Mouse (Mus musculus) embryonic stem cell, embryonic (primary cell): ENCODE measurements around the gene Nav3.

ENCODE experiments used
- CTCF ChIA-PET, 4 experiments: fragments of 300-600 bp in 2 of 4; fragments of 350-600 bp in 2 of 4; sonication (Branson Sonifier 250); formaldehyde crosslinking; loops; one replicate each; lab custom pipeline; 2022; ENCODE audit warnings: inconsistent platforms in 2 of 4; lab: Charles Lee
- POLR2A ChIA-PET, 4 experiments: fragments of 300-600 bp in 2 of 4; fragments of 350-600 bp in 2 of 4; sonication (Branson Sonifier 250); formaldehyde crosslinking; loops; one replicate each; lab custom pipeline; 2022; ENCODE audit warnings: antibody characterized with exemption in 4 of 4, inconsistent platforms in 1 of 4; lab: Charles Lee

Gene Nav3

DNA sequence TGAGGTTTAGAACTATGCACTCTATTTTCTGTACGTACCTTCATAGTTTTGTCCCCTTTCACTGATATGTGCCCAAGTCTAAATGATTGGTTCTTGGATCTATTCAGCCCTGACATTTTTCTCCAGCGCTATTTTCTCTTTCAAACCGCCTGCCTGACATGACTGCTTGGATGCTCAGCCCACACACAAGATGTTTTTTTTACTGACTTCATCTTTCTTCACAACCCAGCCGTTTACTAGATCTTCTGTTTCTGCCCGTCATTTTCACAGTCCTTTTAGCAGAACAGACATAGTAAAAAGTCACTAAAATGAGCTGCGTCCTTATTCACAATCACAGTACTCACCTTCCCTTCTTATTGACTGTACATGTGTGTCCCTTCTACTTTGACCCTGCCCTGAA lies 656.8 kb downstream of the Nav3 start:
- ChIA-PET POLR2A (no interaction called here), CTCF (no interaction called here)

DNA sequence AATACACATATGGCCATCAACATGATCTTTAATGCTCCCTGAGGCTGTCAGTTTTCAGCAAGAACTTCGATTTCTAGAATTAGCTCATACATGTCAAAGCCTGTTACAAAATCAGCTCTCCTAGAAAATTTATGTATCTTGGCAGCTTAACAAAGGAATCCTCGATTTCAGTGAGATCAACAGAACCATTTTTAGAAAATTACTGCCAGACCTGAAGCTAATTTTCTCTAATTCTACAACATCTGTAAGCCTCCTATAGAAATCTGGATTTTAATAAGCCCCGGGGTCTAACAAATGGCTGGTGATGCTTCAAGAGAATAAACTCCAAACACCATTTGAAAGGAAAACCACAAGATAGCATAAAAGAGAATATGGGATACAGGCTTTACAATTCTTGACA lies 659.0 kb downstream of the Nav3 start:
- ChIA-PET POLR2A (no interaction called here), CTCF (no interaction called here)

DNA sequence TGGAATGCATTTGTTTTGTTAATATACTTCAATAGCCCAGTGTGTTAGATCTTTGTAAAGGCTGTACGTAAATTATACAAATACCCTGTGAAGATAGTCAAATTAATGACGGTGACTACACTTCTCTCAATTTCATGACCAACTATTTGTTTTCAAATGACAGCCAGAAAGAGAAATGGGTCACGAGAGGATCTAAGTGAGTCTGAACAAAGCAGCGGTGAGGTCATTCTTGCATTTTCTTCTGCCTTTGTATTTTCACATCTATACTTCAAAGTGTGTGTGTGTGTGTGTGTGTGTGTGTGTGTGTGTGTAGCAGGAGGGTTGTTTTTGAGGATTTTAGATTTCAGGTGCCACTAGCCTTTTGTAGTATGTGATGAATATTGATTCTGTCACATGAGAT lies 662.5 kb downstream of the Nav3 start:
- ChIA-PET CTCF (no interaction called here), POLR2A (no interaction called here)

DNA sequence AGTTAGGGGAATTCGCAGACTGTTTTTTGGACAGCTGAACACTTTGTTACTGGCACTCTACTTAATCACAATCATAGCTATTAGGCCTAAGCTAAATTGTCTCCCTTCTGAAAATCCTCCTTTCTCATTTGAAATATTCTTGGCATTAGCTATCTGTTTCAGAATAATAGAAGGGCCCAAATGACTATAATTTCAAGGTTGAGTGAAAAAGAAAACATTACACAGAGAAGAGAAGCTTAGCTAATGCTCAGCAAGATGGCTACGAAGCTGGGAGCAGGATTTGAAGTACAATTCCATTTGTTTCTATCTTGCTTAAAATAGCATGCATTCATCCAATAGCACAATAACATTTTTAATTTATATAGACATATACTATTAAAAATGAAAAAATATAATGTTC lies 667.3 kb downstream of the Nav3 start:
- CTCF ChIA-PET: interaction anchor here in 1 of 4 experiments (0.6 kb wide), 1 partner anchor 1820 kb away, joined by 3 read pairs; no protein-coding TSS in a partner anchor
- POLR2A ChIA-PET: no interaction called here

DNA sequence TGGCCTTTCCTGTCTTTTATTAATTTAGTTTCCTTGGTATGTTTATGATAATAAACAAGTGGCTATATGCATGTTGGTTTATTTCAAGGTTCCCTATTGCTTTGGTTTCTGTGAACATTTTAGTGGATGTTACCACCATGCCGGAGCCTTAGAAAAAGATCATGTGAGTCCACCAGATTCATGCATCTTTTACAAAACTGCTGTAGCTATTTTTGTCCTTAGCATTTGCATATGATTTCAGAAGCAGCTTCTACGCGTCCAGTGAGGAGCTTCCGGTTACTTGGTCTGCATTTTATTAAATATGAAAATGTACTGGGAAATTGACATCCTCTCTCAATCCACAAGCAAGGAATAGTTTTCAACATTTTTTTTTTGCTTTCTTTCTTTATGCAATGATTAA lies 676.9 kb downstream of the Nav3 start:
- CTCF ChIA-PET: interaction anchor here in 1 of 4 experiments (0.7 kb wide), 1 partner anchor 1406 kb away, joined by 5 read pairs; no protein-coding TSS in a partner anchor
- POLR2A ChIA-PET: interaction anchor here in 1 of 4 experiments (0.6 kb wide), 1 partner anchor 94 kb away, joined by 3 read pairs; no protein-coding TSS in a partner anchor

DNA sequence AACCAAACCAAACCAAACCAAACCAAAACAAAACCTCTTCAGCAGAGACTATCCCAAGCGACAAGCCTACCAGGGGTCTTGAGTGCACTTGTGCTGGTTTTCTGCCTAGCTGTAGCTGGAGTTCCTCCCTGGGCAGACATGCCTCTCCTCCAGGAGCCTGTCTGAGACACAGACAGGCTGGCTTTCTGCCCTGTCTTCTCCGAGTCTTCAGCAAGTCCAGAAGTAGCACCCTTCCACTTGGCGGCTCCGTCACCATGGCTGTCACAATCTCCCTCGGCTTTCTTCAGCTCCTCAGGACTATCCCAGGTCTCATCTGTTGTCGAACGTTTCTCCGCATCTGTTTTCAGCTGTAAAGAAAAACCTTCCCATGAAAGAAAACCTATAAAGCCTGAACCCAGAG lies 686.9 kb downstream of the Nav3 start:
- POLR2A ChIA-PET: no interaction called here
- CTCF ChIA-PET: no interaction called here

DNA sequence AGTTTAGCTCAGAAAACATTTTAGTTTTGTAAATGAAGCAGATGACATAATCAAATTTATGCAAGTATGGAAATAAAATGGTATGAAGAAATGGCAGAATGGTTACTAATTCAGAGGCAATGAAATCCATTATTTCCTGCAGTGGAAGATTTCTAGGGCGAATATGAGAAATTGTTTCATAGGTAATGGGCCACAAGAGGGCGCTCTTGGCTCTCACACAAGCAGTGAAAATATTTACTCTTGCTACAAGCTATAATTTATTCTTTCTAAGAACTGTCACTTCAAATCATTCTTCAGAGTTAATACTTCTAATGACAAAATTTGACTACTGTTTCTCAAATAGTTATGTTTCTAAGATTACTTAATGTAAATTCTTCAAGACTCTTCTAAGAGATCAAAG lies 690.4 kb downstream of the Nav3 start:
- ChIA-PET POLR2A (no interaction called here), CTCF (interaction anchor here in 3 of 4 experiments (0.6 to 1.7 kb wide), 8 partner anchors 12 to 1000 kb away, joined by 3 to 14 read pairs (median 4); no protein-coding TSS in a partner anchor)

DNA sequence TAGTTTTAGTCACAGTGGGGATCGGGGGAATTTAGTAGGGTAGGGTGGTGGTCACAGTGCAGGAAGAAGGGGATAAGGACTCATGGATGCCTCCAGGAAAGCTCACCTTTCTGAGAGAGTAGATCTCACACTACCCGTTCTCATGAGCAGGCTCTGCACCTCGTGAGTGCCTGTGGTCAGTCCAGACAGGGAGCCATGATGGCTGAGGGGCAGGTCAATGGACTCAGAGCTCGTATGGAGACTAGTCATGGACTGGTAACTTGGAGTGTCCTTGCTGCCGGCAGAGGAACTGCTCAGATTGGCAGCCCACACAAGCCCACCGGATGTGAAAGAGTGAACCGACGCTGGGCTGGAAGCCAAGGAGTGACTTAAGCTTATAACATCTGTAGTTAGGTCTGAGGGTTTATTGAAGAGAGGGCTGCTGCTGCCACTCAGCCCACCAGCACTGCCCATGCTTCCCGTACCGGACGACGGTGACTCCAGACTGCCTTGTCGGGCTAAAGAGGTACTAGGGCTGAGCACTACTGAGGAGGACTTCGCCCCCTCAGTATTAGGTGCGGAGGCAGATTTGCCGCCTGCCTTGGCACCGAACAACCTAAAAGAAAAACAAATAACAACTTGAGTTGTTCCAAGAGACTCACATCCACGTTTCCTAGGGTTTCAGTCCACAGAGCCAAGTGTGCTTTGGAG lies 691.4 kb downstream of the Nav3 start:
- ChIA-PET CTCF (interaction anchor here in 2 of 4 experiments (0.9 to 1.0 kb wide), 2 partner anchors 96 kb away, joined by 3 to 4 read pairs; no protein-coding TSS in a partner anchor), POLR2A (interaction anchor here in 1 of 4 experiments (0.6 to 0.8 kb wide), 2 partner anchors 72 to 668 kb away, joined by 3 read pairs; no protein-coding TSS in a partner anchor)

DNA sequence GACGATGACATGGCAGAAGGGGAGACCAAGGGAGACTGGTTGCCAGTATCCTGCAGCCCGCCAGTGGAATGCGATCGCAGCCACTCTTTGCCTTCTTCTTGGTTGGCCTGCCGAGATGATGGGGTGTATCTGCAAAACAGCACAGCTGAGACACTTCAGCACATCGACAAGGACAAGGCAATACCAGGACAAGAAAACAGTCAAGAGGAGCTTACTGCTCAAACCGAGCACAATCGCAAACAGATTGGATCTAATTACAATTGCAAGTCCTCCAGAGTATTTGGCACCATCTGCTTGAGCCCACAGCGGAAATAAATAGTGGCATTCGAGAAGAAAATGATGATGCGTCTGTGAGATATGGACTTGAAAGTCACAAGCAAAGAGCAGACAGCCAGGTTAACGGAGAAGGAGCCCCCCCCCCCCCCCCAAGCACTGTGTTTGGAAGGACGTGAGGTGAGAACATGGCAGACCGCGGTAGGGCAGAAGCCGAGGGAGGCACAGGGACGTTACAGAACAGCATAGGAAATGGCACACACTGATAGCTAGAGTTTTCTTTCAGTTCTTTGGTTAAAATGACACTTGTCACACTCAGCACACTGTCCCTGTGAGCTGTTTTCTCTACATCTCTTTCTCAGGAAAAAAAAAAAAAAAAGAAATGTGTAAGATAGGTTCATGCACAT lies 696.9 kb downstream of the Nav3 start:
- ChIA-PET CTCF (no interaction called here), POLR2A (no interaction called here)

DNA sequence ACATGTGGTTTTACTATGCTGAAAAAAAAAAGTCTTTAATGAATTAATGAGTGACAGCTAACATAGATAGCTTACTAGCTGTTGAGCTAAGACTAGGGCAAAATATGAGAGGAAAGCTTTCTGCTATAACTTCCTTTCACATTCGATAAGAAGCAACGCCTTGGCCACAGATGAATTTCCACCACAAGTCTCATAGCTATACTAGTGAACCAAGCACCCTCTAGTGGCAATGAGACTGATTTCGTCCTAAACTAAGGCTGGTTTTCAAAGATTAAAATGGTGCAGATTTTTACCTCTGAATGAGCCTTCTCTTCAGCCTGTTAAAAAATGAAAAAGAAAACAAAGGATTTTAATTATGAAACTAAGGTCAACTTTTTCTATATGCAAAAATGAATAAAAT lies 709.1 kb downstream of the Nav3 start:
- ChIA-PET POLR2A (interaction anchor here in 1 of 4 experiments (1.0 kb wide), 1 partner anchor 20 kb away, joined by 3 read pairs; no protein-coding TSS in a partner anchor), CTCF (interaction anchor here in 1 of 4 experiments (1.0 to 1.3 kb wide), 2 partner anchors 82 to 118 kb away, joined by 3 to 4 read pairs; no protein-coding TSS in a partner anchor)

DNA sequence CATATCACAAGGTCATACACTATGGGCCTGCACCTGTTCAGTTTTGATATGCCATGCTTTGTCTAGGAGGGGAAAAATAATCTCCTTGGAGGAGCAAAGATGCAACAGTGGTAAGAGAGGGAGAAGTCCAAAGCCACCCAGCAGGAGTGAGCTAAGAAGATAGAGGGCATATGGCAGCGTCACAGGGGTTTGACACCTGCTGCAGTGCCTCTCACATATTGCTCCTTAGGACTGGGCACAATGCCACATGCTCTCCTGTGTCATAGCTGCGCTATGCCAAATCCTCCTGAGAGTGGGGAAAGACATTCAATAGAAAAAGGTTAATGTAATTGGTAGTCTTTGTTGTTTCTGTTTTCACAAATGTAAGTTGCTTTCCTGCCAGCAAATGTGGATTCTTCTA lies 714.3 kb downstream of the Nav3 start:
- POLR2A ChIA-PET: no interaction called here
- CTCF ChIA-PET: no interaction called here

DNA sequence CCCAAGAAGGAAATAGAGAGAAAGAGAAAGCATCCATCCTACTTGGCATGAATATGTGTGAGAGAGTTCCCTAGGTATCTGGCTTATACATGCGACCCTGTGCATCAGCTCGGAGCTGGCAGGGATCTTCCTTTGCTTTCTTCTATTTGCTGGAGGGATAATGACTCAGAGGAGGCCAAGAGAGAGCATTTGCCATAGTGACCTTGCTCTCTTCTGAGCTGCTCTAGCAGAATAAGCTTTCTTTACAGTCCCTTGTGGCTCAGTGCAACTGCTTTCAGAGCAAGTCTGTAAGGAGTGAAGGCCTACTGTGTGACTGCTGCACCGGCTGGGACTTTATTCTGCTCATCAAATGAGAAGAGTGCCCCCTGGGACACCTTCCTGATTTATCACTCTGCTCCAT lies 715.7 kb downstream of the Nav3 start:
- ChIA-PET CTCF (no interaction called here), POLR2A (no interaction called here)

DNA sequence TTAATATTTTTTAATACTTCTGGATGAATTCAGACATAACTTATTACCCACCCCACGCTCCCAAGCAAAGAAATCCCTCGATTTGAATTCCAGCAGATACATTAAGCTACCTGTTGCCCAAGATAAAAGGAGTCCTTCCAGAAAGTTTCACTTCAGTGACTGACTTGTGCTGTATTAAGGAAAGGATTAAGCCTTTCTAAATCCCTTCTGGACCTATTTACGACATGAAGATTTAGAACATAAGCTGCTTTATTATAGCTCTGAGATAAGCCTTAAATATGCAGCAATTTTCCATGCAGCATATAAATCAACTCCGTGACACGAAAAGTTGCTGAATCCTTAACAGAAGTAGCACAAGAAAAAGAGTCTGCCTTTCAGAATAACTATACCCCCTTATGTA lies 732.4 kb downstream of the Nav3 start:
- ChIA-PET CTCF (no interaction called here), POLR2A (no interaction called here)

DNA sequence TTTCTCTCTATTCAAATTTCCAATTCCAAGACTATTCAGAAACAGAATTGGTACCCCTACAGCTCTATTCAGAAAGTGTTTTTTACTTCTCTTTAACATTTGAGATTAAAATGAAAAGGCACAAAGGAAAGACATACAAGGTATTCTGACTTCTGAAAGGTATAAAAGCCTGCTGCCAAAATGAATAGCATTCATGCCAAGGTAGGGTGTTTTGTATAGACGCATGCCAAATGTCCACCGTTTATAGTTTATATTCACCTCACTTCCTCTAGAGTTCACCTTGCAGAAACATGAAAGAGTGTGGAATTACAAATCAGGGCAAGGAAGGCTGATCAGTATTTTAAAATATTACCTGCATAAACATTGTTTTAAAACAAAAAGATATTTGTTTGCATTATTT lies 737.2 kb downstream of the Nav3 start:
- CTCF ChIA-PET: no interaction called here
- POLR2A ChIA-PET: no interaction called here

DNA sequence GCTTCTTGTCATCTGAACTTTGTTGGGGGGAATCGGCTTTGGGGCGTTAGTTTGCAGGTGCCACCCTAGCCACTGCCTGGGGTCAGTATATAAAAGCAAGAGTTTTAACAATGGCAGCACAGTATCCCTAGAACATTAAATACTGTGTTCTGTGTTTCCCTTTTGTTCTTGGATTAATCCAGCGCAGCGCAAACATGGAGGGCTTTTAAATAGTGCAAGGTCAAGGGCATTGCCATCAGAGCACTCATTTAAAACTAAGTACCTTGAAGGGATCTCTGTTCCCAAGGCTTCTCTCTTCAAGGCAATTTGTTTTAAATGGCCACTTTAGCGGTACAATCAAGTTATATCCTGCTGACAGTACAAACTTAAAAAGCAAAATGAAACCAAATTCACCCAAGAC lies 737.6 kb downstream of the Nav3 start:
- ChIA-PET CTCF (no interaction called here), POLR2A (no interaction called here)

DNA sequence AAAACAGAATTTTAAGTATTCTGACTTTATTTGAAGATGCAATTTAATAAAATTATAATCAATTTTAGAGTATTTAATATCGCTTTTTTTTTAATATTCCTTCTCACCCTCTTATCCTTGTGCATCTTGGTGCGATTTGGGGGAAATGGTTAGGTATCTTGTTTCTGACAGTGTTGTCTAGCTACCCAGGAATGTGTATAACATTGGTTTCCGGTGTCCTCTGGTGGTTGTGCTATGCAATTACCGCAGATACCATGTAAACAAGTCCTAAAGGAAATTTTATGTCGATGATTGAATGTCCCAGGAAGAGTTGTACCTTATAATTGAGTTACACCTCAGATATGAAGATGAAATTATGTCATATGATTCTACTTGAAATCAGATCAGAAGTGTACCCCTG lies 743.0 kb downstream of the Nav3 start:
- POLR2A ChIA-PET: no interaction called here
- CTCF ChIA-PET: interaction anchor here in 2 of 4 experiments (0.6 to 1.0 kb wide), 5 partner anchors 9 to 1479 kb away, joined by 3 to 6 read pairs (median 3); no protein-coding TSS in a partner anchor

DNA sequence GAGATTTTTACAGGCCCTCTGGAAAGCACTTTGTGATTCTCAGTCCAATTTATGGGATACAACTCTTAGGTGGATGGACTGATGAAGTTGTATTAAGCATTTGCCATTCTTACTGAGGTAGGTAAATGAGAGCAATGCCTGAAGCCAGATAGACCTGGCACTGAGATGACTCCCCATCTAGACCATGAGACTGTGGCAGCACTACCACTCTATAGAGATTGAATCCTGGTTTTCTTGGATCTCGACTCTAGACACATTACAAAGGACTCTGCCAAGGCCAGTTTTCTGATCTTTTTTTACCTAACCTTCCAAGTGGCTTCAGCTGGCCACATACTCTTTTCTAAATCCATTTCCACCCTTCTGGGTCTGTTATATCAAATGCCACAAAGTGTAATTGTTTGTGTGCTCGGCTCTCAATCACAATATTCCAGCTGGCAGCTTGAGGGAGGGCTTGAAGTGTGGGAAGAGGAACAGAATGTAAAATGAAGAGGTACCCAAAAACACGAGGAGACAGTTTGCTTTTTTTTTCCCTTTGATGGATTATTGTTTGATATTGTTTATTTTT lies 756.2 kb downstream of the Nav3 start:
- ChIA-PET POLR2A (no interaction called here), CTCF (no interaction called here)

DNA sequence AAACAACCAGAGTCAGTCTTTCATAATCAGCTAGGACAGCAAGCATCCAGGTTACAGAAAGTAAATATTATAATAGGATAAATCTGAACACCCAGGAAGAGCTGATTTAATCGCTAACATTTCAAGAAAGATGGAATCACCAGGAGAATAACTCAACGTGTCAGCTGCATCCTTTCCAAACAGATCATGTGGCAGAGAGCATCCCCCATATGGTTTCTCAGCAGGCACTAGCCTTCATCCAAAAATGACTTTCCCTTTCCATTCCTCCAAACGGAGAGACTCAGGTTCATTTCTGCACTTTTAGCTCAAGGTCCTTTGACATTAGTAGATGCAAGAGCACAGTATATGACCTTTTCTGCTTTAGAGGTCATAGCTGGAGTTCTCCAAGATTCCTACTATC lies 765.4 kb downstream of the Nav3 start:
- ChIA-PET POLR2A (no interaction called here), CTCF (interaction anchor here in 1 of 4 experiments (1.0 kb wide), 1 partner anchor 26 kb away, joined by 3 read pairs; no protein-coding TSS in a partner anchor)

DNA sequence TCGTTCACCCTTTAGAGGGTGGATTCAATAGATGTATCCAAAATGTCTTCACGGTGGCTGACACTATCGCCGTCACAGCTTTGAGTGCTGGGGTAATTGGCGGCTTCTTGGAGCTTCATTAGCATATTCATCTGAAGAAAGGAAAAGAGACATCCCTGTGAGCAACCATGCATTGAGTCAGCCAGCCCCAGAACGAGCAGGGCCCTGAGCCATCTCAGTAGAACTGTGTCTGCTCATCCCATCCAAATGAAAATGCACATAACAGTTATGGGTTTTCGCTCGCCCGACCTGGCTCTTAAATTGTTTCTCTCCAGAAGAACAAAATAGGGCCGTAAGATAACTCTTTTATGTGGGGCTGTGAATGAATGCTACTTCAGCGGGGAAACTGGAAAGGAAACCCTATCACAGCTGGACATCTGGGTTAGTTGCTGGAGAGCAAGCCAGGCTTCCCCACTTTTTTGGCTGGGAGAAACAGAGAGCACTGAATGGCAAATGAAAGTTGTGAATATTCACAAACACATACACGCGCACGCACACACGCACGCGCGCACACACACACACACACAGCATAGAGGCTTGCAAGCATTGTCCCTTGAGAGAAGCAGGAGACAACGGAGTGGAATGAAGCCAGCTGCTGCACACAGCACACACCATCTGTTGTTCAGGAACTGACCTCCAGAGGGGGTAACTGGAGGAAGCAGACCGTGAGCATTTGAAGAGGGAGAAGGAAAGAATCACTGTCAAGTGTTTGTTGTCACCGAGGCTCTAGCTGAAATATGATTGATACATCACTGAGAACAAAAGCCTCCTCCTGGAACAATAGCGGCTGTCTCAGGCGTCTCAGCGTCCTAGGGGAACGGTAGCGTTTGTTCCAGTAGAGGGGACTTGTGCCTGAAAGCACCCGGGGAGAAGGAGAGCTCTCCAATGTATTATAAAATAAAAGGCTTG lies 771.6 kb downstream of the Nav3 start:
- CTCF ChIA-PET: interaction anchor here in 3 of 4 experiments (1.0 to 1.5 kb wide), 4 partner anchors 19 to 180 kb away, joined by 3 to 6 read pairs (median 4); no protein-coding TSS in a partner anchor
- POLR2A ChIA-PET: interaction anchor here in 1 of 4 experiments (0.8 to 1.3 kb wide), 3 partner anchors 10 to 163 kb away, joined by 3 read pairs; no protein-coding TSS in a partner anchor
